Mouse (Mus musculus) granulocyte monocyte progenitor cell, adult 5-6 weeks (primary cell): ENCODE results near the gene Iqcf3. TPM values are rescaled to one million over a fixed set of nuclear protein-coding genes. Genes with fewer than 3 reads are reported as not detected.
"Not testable (repeated sequence)": the region's sequence is repeated elsewhere in the genome, so short reads cannot be mapped to it uniquely, and the experiment has no call there.

Experiments used
- ATAC-seq: replicated peaks from 2 replicates; pipeline ENCODE4 v1.8.0; 2016; ENCODE audit warnings: mild to moderate bottlenecking, moderate TSS enrichment, inconsistent platforms; ENCODE audit not compliant: poor library complexity, severe bottlenecking
- total RNA-seq, 2 experiments: library from RNA; stranded (forward) in 1 of 2; stranded (reverse) in 1 of 2; fragments of 200-712, 200-1000 nt in 1 of 2; fragments of >200 nt in 1 of 2; fragmentation: Nextera tagmentation in 1 of 2; gene quantifications; 2 replicates each; pipeline ENCODE4 v1.2.3; 2014 to 2017

The Iqcf3 gene
- not detected in 2 replicates for total RNA-seq (2014; fragmentation: Nextera tagmentation)
- total RNA-seq (2017): not detected in 2 replicates

DNA sequence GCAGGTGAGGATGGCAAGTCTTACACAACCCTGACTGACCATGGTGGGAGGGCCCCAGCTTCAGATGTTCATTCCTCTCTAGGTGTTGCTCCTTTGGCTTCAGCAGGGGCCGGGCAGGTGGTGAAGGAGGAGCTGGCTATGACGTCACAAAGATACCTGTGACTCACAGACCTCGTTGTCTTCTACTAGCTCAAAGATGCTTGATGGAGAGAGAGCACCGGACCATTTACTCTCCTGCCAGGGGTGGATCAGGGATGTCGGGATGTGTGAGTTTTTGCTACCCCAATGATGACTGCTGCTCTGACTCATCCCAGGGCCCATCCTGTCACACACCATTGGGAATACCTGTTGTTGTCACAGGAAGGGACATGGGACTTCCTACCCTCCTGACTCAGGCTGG, at the start of gene Iqcf3:
Gene Iqcf3 (minus strand): TSS at position 101 of the 400 bp plus-strand sequence.
- no peak for ATAC-seq

DNA sequence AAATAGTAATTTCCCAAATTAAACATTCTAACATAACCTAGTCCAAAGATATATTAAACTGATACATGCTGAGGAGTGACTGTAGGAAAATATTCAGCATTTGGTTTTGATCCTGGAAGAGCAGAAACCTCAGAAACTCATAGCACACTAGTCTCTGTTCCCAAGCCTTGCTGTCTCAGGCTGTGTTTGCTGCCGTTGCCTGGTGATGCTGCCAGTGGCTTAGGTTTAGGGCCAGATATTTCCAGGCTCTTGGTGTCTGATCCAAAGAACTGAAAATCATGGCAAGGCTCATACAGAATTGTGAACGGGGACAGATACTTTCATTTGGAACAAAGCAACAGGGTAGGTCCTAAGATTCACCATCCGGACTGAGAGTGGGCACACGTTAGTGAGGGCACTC, 49.3 kb upstream of the Iqcf3 start:
- ATAC-seq: no peak

GRCm38 (mm10) chr9:106600546-106600945, 39.1 kb upstream of the Iqcf3 start:
- ATAC-seq: no peak

DNA sequence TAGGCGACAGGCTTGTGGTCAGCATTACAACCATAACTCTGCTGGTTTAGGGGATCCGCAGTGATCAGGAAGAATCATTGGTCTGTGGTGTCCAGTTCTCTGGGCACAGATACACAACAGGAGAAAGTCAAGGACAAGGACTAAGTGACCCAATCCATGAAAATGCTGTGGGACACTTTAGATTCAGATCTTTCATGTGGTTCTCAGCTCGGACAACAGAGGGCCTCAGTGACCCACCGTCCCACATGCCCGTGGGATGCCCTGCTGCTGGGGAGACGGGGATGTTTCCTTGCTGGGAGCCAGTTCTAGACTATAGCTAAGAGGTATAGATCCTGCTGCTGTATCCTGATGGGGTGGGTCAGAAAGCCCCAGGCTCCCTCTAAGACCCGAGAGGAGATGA, 37.0 kb upstream of the Iqcf3 start:
- ATAC-seq: no peak

DNA sequence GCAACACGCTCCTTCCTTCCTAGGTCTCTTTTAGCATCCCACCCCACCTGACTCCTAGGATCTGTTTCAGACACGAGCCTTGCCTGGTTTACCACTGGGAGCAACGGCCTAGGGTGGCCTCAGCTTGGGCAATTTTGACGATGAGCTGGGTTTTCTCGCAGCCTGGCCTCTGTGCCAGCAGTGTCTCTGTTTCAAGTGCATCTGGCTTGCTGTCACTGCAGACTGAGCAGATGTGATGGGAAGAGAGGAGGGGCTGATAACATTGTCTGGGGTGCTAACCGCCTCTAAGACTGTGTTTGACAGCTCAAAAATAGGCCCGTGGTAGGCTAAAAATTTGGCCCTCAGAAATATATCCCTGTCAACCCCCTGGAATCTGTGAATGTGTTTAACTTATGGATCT, 34.4 kb upstream of the Iqcf3 start:
- no peak for ATAC-seq

GRCm38 (mm10) chr9:106595402-106595801, 34.0 kb upstream of the Iqcf3 start:
- ATAC-seq: not testable (repeated sequence)

- no peak for ATAC-seq
Observed at GRCm38 (mm10) chr9:106592158-106592557, 30.7 kb upstream of the Iqcf3 start.

DNA sequence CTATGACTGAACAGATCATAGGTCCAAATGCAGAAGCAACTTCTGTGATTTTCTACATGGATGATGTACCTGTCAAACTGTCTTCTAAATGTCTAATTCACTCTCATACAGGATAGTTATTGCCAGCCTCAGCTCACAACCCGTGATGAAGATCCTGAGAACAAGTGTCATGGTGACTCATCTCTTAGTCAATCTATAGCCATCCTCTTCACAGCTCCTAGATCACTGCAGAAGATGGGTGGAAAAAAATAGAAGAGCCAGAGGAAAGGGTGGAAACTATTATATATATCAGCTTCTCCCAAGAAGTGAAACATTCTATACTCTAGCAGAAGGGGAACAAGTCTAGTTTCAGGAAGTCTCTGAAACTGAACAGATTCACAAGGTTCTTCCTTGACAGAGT, 21.1 kb upstream of the Iqcf3 start:
- ATAC-seq: no peak

DNA sequence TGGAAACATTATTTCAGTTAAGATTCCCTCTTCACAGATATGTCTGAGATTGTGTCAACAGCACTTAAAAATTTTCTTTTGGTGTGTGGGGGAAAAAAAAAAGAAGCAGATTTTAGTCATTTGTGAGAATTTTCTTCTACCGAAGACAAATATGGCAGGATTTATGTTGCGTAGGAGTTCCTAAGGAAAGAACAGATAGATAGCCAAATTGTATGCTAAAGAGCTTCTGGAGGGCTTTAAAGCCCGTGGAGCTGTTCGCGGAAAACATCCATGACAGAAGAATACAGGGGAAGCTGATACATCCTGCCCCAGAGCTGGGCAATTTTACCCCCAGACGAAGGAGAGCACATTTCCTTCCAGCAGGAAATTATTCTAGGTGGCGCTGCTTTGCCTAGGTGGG, 18.6 kb upstream of the Iqcf3 start:
- no peak for ATAC-seq

- no peak for ATAC-seq
Observed at GRCm38 (mm10) chr9:106576112-106576511, 14.7 kb upstream of the Iqcf3 start.

DNA sequence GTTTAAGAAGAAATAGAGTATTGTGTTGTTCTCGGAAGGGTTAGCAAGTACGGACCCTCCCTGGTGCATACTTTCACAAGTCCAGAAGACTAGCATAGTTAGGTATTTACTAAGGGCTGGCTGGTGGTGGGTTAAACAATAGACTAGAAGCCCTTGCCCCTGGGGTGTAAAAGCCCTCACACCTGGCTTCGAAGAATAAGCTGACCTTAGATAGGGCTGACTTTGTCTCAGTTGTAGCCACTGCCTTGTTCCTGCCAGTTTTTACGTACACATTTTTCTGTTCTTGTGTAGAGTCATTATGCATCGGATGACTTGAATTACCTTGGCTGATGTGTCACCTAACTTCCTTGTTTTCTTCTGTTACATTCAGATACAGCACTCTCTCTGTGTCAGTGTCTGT, 11.9 kb upstream of the Iqcf3 start:
- no peak for ATAC-seq

DNA sequence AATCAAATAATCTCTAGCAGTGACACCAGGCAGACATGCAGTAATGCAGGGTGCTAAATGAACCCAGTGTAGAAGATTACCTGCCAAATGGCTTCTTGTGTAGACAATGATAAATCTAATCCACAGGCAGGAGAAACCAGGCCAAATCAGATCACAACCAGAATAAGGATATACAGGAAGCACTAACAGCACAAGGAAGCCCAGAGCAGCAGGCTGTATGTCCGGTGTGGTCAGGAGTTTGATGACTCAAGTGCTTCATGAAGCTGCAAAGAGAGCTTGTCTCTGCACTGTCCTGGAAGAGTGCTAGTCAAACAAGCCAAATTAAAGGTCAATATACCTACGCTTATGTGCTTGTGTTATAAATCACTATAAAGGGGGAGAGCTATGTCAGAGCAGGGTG, 10.8 kb upstream of the Iqcf3 start:
- no peak for ATAC-seq

- no peak for ATAC-seq
Observed at GRCm38 (mm10) chr9:106570896-106571295, 9.5 kb upstream of the Iqcf3 start, which contains the start of gene Iqcf4. Gene Iqcf4 (minus strand): TSS chr9:106570996.

GRCm38 (mm10) chr9:106566437-106566836, 5.0 kb upstream of the Iqcf3 start:
- ATAC-seq: peak; percentile 74

GRCm38 (mm10) chr9:106564025-106564424, 2.6 kb upstream of the Iqcf3 start:
- no peak for ATAC-seq

DNA sequence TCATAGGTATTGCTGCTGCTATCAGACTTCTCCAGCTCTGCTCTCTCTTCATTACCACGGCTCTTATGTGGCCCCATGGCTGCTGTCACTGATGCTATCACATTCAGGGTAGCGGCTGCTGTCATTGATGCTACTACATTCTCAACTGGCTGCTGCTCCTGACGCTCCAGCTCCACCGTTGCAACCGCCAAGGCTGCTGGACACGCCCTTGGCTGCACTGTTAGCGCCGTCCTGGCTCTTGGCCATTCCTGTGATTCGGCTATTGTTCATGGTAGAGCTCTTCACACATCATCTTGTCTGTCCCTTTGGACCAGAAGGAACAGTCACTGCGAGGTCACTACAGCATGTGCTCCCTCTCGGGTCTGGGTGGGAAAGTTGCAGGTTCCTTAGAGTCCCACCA, 860 bp upstream of the Iqcf3 start:
- ATAC-seq: no peak

DNA sequence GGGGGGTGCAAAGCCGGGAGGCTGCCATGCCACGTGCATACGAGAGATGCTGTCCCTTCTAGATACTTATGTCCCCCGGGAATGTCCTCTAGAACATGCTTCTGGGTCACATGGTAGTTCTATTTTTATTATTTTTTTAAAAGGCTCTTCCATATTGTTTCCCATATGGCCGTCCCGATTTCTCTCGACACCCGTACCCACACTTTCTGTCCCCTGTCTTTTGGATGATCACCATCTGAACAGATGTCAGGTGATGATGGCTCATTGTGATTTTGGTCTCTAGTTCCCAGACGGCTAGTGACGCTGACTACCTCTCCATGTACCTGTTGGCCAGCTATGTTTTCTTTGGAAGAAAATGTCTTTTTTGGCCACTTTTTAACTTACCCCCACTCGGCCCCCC, 26.5 kb downstream of the Iqcf3 start:
- no peak for ATAC-seq

GRCm38 (mm10) chr9:106534296-106534695, 27.1 kb downstream of the Iqcf3 start:
- ATAC-seq: no peak

- peak; percentile 91 for ATAC-seq
Observed at GRCm38 (mm10) chr9:106531833-106532232, 29.6 kb downstream of the Iqcf3 start.

DNA sequence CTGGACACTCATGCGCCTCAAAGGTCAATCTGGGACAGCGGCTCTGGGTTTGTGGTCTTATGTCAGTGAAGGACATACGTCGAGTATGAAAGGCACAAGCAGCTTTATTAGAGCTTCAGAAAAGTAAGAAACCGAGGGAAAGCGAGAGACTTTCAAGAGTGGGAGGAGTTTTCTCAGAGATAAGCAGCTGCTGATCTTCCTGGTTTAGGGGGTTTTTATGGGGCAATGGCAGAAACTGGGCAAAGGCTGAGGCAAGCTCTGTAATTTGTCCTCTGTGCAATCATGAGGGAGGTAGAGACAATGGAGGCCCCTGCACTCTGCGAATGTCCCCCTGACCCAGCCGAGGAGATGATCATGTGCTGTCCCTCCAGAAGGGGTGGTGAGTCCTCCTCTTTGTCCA, 41.5 kb downstream of the Iqcf3 start:
- no peak for ATAC-seq

DNA sequence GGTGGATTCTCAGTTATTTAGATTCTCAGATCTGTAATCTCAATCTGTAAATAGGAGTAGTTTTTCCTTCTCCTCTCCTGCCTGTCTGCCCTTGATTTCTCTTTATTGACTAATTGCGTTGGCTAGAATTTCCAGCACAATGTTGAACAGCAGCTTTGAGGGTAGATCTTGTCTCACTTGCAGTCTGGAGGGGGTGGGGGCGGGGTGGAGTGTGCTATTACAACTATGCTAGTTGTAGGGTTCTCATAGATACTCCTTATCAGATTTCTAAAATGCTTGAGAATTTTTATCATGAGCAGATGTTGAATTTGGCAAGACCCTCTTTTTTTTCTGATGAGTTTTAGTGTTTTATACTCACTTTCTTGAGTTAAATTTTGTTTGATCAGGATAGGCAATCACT, 42.0 kb downstream of the Iqcf3 start:
- no peak for ATAC-seq

- no peak for ATAC-seq
Observed at GRCm38 (mm10) chr9:106514273-106514672, 47.2 kb downstream of the Iqcf3 start, which contains the start of gene Iqcf5. Gene Iqcf5 (plus strand): TSS chr9:106514573.

- ATAC-seq: no peak
Observed at GRCm38 (mm10) chr9:106513566-106513965, 47.9 kb downstream of the Iqcf3 start.
